Mouse (Mus musculus): ENCODE results near the gene Ube2s.
"Not testable (repeated sequence)": the region's sequence is repeated elsewhere in the genome, so short reads cannot be mapped to it uniquely, and the experiment has no call there.

Gene Ube2s

DNA sequence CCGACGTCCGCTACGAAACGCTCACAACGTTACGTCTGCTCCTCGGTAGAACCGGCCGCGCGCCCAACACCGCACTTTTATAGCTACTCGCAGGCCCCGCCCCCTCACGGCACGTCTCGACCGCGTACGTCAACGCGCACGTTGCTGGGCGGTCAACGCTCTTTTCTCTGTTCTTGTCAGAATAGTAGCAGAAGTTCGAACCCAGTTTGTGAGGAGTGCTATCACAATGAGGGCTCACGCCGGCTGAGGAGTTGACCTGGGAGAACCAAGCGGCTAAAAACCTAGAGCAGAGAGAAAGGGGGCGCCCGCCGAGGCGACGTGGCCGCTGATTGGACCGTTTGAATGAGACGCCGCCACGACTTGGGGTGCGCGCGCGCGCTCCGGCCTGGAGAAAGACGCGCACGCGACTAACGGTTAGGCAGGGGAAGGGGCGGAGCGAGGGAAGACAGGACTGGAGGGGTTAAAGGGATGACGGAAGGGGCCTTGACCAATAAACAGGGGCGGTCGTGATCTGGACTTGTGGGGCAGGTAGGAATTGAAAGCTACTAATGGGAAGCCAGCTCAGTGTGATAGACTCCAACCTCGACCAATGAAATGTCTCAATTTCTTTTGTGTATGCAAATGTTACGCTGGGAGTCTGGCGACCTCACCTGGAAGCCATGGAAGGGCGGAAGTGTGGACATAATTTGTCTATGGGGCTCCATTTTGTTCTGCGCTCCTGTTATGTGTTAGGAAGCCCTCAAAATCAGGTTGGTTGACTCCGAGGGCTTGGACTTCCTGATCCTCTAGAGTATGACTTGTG lies at the start of gene Ube2s:
Gene Ube2s (minus strand): TSS at position 288 of the 802 bp plus-strand sequence.
- peak; percentile 100 for DNase-seq (ENCODE audit: low spot score)

DNA sequence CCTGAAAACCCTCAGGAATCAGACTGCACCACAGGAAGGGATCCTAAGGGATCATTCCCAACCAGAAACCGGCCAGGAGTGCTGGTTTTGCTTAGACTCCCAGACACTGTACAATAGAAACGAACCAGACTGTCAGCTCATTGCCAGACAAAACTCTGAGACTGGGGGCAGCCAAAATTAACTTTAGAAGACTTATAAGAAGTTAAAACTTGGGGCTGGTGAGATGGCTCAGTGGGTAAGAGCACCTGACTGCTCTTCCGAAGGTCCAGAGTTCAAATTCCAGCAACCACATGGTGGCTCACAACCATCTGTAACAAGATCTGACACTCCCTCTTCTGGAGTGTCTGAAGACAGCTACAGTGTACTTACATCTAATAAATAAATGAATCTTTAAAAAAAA lies 48.5 kb upstream of the Ube2s start:
- not testable (repeated sequence) for DNase-seq (ENCODE audit: low spot score)

DNA sequence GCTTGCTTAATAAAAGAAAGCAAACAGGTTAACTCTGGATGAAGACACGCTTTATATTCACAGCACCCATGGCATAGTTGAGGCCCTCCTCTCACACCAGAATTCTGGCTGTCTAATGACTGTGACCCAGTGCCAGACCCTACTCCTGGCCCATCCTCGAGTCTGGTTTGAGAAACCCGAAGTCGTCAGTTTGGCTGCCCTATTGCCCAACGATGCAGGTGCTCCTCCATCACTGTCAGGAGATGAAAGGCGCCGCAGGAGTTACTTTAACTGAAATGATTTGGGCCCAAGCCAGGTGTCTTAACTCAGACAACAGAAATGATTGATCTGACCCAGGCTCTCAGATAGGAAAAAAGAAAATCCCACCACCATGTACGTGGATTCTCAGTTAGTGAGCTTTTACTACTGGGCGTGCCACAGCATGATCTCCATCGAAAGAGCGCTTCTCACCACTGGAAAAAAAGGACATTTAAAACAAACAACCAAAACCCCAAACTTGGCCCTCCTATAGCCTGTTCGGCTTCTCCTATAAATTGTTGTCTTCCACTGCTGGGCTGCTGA lies 47.1 kb upstream of the Ube2s start:
- no peak for DNase-seq (ENCODE audit: low spot score)

DNA sequence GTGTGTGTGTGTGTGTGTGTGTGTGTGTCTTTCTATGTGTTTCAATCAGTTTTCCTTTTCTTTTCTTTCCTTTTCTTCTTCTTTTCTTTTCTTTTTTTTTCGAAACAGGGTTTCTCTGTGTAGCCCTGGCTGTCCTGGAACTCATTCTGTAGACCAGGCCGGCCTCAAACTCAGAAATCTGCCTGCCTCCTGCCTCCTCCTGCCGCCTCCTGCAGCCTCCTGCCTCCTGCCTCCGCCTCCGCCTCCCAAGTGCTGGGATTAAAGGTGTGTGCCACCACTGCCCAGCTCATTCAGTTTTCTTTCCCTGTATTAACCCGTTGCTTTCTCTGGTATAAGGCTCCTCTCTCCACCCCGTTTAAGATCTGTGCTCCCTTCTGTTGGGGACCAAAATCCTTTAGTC lies 44.9 kb upstream of the Ube2s start:
- DNase-seq (ENCODE audit: low spot score) = no peak

DNA sequence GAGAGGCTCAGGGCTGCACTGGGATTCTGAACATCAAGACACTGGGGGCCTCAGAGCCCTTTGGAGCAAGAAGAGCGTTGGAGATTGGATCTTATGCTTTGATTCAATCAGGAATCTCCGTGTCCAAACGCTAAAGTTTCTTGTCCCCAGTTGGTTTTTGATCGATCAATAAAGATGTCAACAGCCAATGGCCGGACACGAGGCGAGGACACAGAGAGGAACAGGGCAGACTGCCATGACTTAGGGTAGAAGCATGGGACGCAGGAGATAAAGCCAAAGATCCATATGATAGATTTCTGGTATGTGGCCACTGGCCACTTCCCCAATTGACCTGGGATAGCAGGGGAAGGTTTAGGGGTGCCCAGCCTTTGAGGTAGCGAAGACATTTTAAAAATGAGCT lies 44.1 kb upstream of the Ube2s start:
- no peak for DNase-seq (ENCODE audit: low spot score)

DNA sequence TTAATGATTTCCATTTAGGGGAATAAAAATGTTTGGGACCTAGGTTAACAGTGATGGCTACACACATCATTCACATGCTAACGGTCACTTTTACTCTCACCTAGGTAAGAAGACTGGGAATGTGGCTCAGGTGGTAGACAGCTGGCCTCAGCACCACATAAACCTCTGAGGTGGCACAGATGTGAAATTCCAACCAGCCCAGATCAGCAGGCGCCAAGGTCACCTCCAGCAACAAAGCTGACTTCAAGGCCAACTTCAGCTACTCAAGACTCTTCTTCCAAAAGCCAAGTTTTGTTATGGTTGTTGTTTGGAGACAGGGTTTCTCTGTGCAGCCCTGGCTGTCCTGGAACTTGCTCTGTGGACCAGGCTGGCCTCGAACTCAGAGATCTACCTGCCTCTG lies 41.2 kb upstream of the Ube2s start:
- DNase-seq (ENCODE audit: low spot score) = no peak

DNA sequence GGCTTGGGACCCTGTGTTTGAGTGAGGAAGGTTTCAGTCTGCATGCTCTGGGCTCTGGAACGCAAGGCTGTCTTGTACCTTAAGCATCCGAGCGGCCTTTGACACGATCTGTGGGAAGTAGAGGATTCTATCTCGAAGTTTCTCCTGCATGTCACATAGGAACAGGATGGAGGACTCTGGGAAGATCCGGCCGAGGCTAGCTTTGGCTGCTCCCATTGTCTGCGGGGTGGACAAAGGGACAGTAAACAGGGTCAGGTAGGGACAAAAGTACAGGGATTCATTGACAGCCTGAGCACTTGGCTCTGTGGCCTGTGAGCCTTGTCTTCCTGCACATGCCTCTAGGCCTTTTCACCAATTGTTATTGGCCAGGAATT lies 38.9 kb upstream of the Ube2s start:
- DNase-seq (ENCODE audit: low spot score) = no peak

DNA sequence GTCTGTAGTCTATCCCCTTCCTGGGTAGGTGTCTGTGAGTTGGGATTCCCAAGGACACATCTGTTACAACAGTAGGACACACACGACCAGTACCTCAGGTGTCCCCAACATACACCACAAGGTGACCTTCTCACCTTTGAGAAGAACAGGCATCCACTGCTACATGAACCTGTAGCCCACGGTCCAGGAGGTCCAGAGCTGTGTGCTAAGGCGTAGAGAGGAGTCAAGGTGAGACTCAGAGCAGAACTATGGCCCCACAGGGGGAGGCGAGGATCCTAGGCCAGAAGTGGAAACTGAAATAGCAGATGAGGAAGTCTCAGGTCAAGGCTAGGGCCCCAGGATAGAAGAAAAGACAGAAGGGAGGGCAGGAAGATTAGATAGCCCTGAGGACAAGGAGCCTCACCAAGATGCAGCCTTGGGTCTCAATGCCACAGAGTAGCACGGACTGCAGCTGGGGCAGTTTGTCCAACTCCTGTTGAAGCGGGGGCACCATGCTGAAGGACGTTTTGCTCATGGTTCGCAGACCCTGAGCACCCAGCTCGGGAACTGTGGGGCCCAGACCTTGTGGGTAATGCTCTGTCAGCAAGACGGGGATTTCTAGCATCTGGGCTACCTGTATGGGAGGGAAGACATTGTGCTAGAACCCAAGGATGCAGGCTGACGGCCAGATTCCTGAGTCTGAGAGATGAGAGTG lies 38.4 kb upstream of the Ube2s start:
- DNase-seq (ENCODE audit: low spot score) = no peak

DNA sequence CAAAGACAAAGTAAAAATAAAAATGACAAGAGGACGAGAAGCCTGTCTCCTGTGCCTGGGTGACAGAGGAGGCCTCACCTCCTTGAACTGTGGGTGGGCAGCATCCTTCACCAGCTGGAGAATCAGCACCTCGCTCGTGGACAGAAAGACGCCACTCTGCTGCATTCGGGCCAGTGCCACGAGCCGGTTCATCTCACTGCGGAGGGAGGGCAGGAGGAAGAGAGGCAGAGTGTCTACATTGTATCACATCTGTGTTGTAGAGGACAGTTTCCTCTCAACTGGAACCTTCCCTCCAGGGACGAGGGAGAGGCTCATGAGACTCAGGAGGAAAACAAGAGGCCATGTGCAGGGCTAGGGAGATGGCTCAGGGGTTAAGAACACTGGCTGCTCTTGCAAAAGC lies 37.0 kb upstream of the Ube2s start:
- no peak for DNase-seq (ENCODE audit: low spot score)

DNA sequence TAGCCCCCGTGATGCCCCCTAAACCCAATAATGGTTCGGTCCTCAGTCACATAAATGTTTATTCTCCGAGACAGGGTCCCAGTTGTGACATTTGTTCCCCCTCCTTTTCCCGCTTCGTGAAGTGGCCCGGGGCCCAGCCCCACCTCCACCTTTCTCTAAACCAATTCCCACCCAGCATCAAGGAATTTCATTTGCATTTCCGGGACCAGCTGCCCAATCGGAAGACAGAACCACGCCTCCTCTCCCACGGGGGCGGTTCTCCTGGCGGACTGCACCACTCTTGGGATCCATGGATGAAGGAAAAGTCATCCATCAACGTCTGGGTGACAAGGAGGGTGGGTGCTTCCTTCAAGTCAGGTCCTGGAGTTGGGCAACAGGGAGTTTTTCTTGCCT lies 32.5 kb upstream of the Ube2s start:
- DNase-seq (ENCODE audit: low spot score) = peak; percentile 94

DNA sequence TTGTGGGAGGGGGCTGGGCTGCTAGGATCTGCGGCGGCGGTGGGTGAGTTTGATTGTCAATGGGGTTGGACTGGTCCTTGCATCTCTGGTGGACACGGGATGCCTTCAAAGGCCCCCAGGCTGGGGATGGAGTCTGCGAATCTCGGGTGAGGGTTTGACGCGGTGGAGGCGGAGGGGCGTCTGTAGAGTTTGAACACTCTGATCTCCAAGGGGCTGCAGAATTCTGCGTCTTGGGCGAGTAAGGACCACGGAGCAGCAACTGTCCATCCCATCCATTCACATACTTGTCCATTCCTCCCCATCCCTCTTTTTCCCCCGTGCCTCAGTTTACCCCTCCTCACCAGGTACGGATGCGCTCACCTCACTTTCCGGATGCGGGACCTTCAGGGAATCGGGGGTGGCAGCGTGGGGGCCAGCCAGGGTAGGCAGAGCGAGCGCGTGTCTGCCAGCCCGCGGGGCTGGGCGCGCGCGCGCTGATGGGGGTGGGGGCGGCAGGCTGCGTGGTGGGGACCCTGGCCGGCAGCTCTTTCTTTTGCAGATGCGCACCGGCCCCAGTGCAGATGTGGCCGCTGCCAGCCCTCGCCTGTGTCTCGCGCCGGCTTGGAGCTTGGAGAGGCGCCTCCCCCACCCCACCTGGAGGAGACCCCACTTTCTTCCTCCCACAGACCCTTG lies 32.0 kb upstream of the Ube2s start, which contains the start of gene Shisa7:
Gene Shisa7 (minus strand): TSS at position 452 of the 672 bp plus-strand sequence.
- no peak for DNase-seq (ENCODE audit: low spot score)

DNA sequence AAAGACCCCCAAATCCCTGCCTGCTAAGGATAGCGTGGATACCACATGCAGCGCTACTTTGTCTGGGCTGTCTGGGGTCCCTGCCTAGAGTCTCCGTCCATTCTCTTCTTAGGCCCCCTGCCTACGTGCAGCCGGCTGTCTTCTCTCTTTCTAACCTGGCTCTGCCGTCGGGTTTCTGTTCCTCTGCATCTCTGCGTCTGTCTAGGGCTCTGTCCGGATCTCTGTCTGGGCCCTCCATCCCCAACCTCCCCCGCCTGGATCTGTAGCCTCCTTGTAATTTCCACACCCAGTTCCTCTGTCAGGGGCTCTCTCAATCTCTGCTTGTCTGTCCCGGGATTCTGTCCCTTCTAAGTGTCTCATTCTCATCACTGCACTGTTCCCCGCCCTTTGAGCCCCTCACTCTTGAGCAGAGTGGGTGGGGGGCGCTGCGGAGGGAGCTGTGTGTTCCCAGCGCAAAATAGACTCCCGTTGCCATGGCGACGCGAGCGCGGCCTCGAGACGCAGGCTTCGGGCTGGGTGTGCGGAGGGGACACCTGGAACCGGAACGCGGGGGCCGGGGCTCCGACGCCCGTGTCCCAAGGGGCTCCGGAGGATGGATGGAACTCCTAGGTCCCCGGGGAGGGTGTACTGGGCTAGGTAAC lies 31.3 kb upstream of the Ube2s start:
- peak; percentile 74 for DNase-seq (ENCODE audit: low spot score)

DNA sequence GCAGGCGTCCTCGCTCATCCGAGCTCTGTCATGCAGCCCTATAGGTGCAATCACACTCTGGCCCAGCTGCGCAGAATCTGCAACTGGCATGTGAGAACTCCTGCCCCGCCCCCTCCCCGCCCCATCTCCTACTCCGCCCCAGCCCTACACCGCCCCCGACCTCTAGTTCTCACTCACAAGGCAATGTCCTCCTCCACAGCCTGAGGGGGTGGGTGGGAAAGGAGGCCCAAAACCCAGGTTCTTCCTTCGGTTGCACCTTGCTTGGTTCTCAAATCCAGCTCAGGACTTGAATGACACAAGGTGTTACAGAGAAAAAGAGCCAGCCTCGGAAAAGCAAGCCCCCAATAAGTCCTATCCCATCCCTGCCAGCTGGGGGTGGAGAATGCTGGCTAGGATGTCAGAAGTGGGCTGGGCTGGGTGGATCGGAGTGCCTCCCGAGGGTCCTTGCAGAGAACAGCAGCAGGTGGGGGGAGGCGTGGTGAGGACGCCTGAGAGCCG lies 30.3 kb upstream of the Ube2s start:
- peak; percentile 66 for DNase-seq (ENCODE audit: low spot score)

DNA sequence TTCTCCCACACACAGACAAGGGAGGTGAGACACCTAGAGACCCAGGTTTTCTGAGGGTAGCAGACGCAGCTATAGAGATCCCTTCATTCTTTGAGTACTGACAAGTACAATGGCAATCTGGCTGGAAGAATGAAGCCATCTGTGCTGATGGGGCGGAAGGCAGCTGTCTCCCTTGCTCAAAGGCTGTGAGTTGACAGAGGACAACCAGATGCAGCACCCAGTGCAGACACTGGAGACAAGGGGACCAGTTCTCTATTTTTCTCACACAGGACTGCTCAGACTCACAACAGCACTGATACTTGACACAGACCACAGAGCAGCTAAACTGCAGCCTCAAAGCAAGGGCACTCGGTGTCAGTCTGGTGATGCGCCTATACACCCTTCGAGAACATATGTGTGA lies 29.7 kb upstream of the Ube2s start:
- no peak for DNase-seq (ENCODE audit: low spot score)

DNA sequence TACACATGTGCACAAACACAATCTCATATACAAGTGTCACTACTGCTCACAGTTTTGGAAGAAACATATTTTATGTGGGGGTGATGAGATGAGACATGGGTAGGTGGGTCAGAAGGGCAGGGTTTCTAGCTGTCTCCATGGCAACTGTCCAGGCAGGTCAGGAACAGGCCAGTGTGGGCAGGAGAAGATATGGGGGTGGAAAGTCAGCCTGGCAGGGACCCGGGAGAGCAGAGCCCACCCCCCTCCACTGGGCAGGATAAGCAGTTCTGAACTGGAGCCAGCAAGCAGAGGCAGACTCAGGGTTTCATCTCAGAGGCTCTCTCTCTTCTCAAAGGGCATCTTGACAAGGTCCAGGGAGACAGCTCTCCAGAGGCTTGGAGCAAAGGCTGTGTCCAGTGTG lies 25.2 kb upstream of the Ube2s start:
- DNase-seq (ENCODE audit: low spot score) = no peak

DNA sequence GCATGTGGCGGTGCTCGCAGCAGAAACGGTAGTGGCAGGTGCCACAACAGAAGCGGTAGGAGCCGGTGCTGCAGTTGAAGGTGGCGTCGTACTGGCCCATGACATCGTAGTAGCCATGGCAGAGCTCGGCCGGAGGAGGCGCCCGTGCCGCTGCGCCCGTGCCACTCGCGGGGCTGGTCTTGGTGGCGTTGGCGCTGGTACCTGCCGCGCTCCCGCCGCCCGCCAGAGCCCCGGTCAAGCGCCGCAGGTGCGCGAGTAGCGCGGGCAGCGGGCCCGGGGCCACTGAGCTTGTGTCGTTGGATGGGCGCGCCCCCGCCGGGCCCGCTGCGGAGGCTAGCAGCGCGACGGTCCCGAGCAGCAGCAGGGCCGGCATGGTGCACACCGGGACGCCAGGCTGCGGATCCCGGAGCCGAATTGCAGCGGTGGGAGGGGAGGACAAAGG lies 24.0 kb upstream of the Ube2s start:
- DNase-seq (ENCODE audit: low spot score) = peak; percentile 70

DNA sequence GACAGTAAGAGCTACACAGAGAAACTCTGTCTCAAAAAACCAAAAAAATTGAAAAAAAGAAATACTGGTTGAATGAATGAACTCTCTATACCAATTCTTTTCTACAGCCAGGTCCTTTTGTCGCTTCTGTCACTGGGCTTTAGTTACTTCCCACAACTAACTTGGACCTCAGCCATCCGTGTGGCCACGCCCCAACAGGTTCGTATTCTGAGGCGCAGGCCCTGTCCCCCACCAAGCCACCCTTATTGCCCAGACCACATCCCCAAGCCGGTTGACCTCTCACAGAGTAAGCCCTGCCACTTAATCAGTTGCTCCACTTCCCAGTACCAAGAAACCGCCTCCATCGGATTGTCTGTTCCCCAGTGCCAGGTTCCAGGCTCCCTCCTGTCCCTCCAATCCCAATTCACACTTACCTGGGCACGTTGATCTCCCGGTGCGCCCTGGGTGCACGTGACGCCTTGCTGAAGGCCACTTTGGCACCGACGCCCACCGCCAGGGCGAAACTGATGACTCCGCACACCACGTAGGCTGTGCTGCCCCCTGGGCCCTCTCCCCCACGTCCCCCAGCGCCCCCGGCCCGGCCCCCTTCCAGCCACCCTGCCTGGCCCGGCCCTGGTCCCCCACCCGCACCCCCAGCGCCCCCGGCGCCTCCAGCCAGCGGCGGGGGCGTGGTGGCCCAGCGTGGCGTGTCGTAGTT lies 23.4 kb upstream of the Ube2s start:
- no peak for DNase-seq (ENCODE audit: low spot score)

DNA sequence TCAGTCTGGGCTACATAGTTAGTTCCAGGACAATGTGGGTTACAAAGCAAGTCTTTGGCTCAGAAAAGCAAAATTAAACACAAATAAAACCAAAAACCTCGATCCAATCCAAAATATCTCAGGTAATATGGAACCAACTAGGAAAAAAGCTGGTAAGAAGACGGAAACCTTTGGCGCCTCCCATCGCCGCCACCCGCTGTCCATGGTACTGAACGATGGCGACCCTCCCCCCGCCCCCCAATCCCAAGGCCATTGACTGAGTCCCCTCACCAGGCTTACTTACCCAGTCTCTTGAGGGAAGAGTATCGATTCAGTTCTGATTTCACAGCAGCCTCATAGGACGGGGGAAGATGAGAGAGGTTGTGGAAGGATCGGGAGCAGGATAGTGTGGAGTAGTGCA lies 18.1 kb upstream of the Ube2s start:
- DNase-seq (ENCODE audit: low spot score) = peak; percentile 51

DNA sequence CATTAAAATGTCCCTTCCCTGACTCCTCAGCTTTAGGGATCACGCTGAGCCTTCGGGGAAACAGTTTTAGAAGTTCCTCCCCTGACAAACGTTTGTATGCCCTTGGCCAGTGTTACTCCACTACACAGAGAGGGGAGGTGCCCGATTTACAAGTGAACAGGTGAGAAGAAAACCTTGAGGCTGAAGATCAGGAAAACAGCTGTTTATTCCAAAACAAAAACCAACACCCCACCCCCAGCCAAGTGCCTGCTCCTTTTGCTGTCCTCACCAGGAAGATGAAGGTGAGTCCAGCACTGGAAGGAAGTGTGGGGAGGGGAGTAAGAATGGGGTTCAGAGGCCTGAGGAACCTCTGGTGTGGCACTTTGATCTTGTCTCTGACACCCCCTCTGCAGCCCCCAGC lies 13.0 kb upstream of the Ube2s start:
- no peak for DNase-seq (ENCODE audit: low spot score)

DNA sequence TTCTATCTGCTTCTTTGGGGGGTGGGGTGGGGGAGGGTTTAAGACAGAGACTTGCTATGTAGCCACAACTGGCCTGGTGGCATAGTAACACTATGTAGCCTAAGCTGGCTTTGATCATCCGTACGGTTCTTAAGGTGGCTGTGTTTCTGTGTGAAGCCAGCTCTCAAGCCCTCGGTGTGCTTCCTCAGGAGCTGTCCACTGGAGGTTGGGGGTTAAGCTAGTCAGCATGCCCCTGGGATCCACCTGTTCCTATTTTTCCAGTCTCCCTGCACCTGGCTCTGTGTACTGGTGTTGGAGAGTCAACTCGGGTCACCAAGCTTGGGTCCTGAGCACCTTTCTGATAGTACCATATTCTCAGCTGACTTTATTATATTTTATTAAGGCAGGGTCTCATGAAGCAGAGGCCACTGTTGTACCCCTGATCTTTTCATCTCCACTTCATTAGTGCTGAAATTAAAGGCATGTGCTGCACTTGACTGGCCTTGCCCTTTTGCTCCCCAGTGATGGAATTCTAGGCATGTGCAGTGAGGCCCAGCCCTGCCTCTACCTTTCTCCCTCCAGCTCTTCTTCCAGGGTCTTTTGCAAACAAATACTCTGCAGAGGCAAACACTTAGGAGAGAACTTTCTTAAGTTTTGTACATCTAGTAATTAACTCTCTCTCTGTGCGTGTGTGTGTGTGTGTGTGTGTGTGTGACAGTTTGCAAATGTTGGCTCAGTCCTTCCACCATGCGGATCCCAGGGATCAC lies 9.9 kb upstream of the Ube2s start:
- DNase-seq (ENCODE audit: low spot score) = no peak

DNA sequence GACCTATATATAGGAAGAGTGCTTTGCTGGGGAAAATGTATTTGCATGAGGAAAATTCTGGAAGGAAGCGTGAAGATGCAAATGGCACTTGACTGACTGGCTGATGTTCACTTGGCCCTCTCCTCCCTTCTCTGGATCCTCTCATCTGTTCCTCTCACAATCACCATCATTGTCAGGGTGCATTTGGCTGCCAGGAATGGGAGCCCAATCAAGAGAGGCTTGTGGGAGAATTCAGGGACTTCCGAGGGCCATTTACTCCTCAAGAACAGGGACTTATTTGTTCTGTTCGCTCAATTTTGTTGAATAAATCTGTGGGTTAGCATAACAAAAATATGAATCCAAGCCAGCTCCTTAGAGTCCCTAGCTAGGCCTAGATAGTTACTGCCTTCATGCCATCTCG lies 9.3 kb upstream of the Ube2s start:
- DNase-seq (ENCODE audit: low spot score) = no peak

All from embryo, embryonic 10.5 days (tissue).